Mouse (Mus musculus): ENCODE measurements around the gene Esam. TPM values are rescaled to one million over a fixed set of nuclear protein-coding genes. Genes with fewer than 3 reads are reported as not detected.

Gene Esam
- total RNA-seq (2021) = 10 to 100 TPM; 30.3 to 31.5 TPM
- long read RNA-seq, transcript Esam-201 (7 exons, 1,865 nt) = major isoform, 27 of 37 reads
- long read RNA-seq, partial matches to known transcripts = 0 of 37 reads
- long read RNA-seq, other reads (novel, unspliced or antisense) = 10 of 37 reads

- DNase-seq (ENCODE audit: low spot score in 2 of 2) = no peak
Measured at GRCm38 (mm10) chr9:37527396-37528224, at the start of gene Esam. Esam (plus strand) TSS chr9:37528078.

DNA sequence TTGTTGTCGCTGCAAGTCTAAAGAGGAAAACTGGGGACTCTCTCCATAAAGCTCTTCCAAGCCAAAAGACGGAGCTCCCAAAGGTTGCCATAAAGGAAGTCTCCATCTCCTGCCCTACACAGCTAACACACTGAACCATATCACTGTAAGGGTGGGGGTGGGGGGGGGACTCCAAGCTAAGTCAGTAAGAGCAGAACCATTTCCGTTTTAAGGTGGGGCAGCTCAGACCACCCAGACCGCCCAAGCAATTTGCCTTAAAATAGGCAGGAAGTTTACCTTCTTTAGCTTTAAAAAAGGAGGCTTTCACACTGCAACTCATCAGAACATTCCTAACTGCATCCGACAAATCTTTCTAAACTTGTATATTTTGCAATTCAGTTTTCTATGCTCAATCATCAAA, 42.7 kb upstream of the Esam start:
- no peak for DNase-seq (ENCODE audit: low spot score in 2 of 2)

DNA sequence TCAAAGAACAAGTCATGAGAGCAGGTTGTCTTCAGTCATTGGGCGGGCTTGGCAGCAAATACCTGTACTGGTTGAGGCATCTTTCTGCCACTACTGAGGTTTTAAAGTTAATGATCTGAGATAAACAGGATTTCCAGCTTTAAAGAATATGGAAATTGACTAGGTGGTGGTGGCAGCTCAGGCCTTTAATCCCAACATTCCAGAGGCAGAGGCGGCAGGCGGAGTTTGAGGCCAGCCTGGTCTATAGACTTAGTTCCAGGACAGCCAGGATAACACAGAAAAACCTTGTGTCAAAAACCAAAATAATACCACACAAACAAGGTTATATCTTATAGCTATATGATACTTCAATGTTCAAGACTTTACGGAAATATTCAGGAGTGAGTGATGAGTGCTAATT, 39.8 kb upstream of the Esam start:
- DNase-seq (ENCODE audit: low spot score in 2 of 2) = no peak

DNA sequence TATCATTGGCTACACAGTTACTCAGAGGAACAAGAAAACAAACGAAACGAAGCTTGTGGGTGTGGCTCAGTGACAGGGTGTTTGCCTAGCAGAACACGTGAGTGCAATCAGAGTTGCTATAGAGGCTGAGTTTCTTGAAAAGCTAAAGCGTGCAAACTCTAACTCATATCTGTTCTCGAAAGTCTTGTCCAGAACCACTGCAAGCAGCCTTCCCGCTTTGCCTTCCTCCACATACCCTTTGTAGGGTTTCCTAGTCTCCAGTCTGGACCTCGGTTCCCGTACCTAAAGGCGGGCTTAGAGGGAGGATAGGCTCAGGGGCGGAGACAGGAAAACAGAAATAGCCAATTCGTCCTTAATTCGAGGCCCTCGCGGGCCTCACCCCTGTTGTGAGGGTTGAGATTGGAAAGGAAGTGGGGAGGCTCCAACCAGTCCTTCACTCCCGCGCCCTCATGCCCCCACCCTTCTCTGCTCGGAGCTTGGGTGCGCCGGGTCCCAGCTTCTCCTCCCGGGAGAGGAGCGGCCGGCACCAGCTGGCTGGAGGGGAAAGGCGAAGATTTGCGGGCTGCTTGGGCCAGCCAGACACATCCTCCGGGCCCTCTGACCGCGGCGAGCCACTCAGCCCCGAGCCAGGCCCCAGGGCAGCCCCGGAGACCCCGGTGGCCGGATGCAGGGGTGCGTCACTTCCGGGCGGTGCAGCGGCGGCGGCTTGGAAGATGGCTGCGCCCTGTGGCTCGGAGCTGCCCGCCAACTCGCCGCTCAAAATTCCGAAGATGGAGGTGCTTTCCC, 39.1 kb upstream of the Esam start, which contains the start of gene Msantd2:
Msantd2 (plus strand) TSS at position 709 of the 786 bp plus-strand sequence.
- peak; percentile 89 to 92 for DNase-seq (ENCODE audit: low spot score in 2 of 2)

GRCm38 (mm10) chr9:37489446-37490120, 38.3 kb upstream of the Esam start:
- peak; percentile 27 to 55 for DNase-seq (ENCODE audit: low spot score in 2 of 2)

DNA sequence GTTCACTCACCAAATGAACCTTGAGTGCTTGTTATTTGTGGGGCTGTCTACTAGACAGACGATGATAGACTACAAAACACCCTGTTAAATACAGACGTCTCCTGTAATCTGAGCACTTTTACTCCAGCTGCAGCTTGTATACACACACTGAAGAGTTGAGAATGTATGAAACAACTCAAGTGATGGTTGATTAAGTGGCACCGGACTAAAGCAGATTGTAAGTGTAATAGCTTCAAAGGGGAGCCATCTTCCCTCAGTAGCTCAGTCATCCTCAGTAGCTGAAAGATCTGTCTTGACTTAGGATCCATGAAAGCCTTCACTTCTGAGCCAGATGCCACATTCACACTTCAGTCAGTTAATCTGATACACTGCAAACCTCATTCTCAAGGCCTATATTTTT, 32.1 kb upstream of the Esam start:
- no peak for DNase-seq (ENCODE audit: low spot score in 2 of 2)

DNA sequence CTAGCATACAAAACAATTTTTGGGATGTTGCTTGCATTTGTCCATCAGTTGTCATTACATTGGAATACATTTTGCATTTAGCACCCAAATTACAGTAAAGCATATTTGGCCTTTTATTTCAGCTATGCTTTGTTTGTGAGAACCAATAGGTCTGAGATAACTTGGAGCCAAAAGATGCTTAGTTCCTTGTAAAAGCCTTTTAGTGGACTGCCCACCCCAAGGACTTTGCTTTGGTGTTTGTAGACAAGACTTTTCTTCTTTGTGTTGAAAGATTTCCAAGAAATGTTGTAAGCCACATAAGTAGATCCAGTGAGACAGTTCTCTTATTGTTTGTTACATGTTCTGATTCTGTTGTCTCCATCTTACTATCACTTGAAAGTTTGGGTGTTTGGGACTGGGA, 31.6 kb upstream of the Esam start:
- no peak for DNase-seq (ENCODE audit: low spot score in 2 of 2)

DNA sequence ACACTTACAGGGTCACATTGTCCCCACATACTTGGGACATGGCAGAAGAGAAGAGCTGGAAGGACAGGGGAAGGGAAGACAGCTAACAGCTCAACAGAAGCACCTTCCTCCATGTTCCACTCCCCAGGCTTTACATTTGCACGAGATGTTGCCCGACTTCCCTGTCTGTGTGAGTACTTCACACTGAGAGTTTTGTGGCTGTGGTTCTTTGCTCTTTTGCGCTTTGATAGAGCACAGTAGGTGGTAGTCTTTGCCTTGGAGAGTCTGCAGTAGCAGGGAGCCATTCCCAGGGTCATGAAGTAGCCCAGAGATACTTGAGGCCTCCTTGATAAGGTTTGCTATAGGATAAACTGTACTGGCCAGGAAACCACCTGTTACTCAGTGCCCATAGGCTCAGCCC, 27.7 kb upstream of the Esam start:
- no peak for DNase-seq (ENCODE audit: low spot score in 2 of 2)

- no peak for DNase-seq (ENCODE audit: low spot score in 2 of 2)
Measured at GRCm38 (mm10) chr9:37501170-37501569, 26.7 kb upstream of the Esam start.

GRCm38 (mm10) chr9:37504348-37504747, 23.5 kb upstream of the Esam start:
- no peak for DNase-seq (ENCODE audit: low spot score in 2 of 2)

GRCm38 (mm10) chr9:37506023-37506422, 21.9 kb upstream of the Esam start:
- DNase-seq (ENCODE audit: low spot score in 2 of 2) = no peak

DNA sequence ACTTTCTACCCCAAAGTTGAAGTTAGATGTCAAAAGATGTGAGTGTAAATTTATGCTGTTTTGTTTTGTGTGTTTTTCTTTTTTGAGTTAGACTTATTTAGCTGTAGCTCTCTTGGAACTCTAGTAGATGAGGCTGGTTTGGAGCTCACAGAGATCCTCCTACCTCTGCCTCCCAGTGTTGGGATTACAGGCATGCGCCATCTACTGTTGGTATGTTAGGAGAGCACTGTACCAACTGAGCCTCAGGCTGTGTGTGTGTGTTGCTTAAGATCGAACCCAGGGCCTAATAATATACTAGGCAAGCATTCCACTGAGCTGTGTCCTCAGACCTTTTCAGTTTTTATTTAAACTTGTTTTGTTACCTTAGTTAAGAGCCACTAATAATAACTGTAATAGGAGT, 15.8 kb upstream of the Esam start:
- no peak for DNase-seq (ENCODE audit: low spot score in 2 of 2)

GRCm38 (mm10) chr9:37514456-37514855, 13.4 kb upstream of the Esam start:
- no peak for DNase-seq (ENCODE audit: low spot score in 2 of 2)

DNA sequence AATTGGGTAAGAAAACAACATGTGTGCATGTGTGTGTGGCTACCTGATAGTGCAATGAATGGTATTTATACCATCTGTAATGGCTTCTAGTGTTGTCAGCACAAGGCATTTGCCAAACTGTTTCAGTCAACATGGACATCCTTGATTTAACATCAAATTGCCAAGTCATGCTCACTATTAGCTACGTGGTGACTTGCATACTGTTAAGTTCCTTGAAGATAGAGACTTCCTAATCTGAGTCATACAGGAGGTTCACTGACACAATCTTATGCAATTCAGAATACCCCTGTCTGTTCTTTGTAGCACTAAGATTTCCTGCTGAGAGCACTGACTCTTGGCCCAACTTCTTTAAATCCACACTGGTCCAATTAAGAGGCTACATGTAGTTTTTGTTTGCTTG, 10.4 kb upstream of the Esam start:
- no peak for DNase-seq (ENCODE audit: low spot score in 2 of 2)

DNA sequence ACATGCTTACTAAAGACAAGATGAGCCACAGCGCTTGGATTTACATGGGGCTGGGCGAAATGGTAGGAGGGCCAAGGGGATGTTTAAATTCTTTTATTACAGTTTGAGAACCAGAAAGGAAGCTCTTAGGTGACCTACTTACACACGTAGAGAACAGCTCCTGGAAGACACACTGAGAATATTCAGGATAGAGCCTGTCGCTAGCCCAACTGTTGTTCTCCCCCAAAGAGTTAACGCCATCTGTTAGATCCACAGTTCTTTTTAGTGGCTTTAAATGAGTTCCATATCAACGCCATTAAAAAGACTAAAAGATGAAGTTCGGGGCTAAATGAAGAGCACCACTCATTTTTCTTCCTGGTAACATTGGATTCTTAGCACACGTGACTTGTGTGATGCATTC, 8.9 kb upstream of the Esam start:
- no peak for DNase-seq (ENCODE audit: low spot score in 2 of 2)

- no peak for DNase-seq (ENCODE audit: low spot score in 2 of 2)
Measured at GRCm38 (mm10) chr9:37519995-37520394, 7.9 kb upstream of the Esam start.

- DNase-seq (ENCODE audit: low spot score in 2 of 2) = no peak
Measured at GRCm38 (mm10) chr9:37525461-37525860, 2.4 kb upstream of the Esam start.

DNA sequence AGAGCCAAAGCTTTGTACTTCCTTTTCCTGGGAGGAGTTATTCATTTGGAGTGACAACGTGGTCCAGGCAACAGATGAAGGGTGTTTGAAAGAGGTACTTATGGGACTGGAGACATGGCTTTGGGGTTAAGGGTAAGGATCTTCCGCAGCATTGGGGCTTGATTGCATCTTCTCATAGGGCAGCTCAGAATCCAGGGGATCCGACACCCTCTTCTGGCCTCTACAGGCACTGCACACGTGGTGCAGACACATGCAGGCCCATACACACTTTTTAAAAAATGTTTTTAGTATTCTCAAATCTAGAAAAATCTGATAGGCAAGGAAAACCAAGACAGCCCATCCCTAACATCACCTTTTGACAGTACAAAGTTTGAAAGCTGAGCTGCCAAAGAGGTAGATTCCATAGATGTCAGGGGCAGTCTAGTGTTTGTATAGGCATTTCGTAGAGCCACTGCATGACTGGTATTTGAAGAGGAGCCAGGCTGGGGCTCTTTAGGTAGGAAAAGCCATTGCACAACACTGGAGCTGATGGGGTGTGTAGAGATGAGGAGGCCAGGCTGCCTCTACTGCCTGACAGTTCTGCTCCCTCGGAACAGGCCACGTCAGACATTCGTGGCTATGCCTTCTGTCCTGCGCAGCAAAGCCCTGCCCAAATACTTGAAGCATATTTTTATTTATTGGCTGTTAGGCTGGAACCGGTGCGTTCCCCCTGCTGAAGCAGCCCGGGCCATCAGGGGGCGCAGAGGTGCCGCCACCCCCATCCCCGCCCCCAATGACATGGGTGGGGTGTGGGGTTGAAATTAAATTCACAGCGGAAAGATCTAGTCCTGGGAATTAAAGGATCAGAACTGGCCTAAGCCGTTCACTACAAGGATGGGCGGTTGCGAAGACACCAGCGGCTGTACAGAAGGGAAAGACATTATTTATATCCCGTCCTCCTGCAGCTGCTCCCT, 1.2 kb upstream of the Esam start:
- no peak for DNase-seq (ENCODE audit: low spot score in 2 of 2)

DNA sequence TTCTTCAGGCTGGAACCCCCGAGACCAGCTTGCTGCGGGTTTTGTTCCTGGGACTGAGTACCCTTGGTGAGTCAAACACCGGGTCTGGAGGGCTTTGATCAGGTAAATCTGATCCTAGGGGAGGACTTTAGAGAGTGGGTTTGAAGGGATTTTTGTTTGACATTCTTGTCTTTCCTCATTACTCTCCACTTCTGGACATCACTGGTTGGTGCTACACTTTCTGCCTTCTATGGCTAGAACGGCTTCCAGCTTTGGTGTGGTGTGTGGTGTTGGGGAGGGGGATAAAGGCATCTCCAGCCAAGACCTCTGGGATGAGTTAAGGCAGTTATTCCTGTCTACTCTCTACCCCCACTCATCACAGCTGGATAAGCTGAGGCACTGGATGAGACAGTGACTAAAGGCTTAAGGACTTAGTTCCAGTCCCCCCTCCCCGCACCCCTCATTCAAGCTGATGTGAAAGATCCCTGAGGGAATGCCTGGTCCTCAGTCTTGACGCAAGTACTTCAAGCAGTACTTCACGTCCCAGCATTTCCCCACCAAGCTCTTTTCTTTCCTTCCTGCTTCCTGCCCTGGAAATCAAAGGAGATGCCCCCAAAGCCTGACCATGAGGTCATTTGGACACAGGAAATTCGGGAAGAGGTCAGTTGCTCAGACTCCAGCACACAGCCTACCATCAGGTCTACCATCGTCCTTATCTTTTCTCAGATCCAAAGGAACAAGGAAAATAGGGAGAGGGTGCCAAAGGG, 520 bp downstream of the Esam start:
- no peak for DNase-seq (ENCODE audit: low spot score in 2 of 2)
